ENCODE assay signal across 20 mouse cellular contexts in genomic region chr10:28128450-28128849, GRCm38 (mm10). TPM values are rescaled to one million over a fixed set of nuclear protein-coding genes. Genes with fewer than 3 reads are reported as not detected.
A peak's percentile ranks its signal among the peaks of the same experiment; 100 is the strongest.
DNase-seq lines count a peak whose midpoint lies in the region; ATAC-seq and TF ChIP-seq lines count a peak whose summit lies in the region.
"Had no signal": no experiment of that assay in that cellular context is flagged by ENCODE, and none has a peak within 500 bp of the region (broad histone marks: within the 10 kb centered on the region; RNA-seq: fewer than 3 reads in every experiment).

No protein-coding gene starts in this region.

- H3K27me3 ChIP-seq in forebrain, postnatal 0 days (ENCODE audit: insufficient read depth, low read length) = no peaks in the 10 kb centered on the region
- no peaks in the 10 kb centered on the region for H3K27me3 ChIP-seq in forebrain, embryonic 13.5 days
- H3K27me3 ChIP-seq in heart, embryonic 15.5 days = no peaks in the 10 kb centered on the region
- H3K27me3 ChIP-seq in midbrain, postnatal 0 days (ENCODE audit: insufficient read depth, low read length) = no peaks in the 10 kb centered on the region
- no peaks in the 10 kb centered on the region for H3K27me3 ChIP-seq in midbrain, embryonic 16.5 days (ENCODE audit: control insufficient read depth, insufficient read depth, low read depth, low read length)
- H3K27me3 ChIP-seq: midbrain, embryonic 15.5 days; Patski had no signal

- H3K36me3 ChIP-seq in forebrain, postnatal 0 days (ENCODE audit: insufficient read depth) = no peaks in the 10 kb centered on the region
- no peaks in the 10 kb centered on the region for H3K36me3 ChIP-seq in forebrain, embryonic 13.5 days (ENCODE audit: poor library complexity, severe bottlenecking)
- H3K36me3 ChIP-seq in heart, embryonic 15.5 days = no peaks in the 10 kb centered on the region
- H3K36me3 ChIP-seq in midbrain, postnatal 0 days (ENCODE audit: insufficient read depth, low read length) = no peaks in the 10 kb centered on the region
- no peaks in the 10 kb centered on the region for H3K36me3 ChIP-seq in midbrain, embryonic 16.5 days (ENCODE audit: control insufficient read depth, insufficient read depth, low read length)
- H3K36me3 ChIP-seq: hindbrain, embryonic 10.5 days; limb, embryonic 10.5 days; midbrain, embryonic 15.5 days had no signal

- intact Hi-C loops in gastrocnemius, postnatal 14 days (cut with DNase I; ENCODE audit: low total_unique reads) = no loop called here

- H3K9me3 ChIP-seq in forebrain, postnatal 0 days (ENCODE audit: low read length) = no peaks in the 10 kb centered on the region
- H3K9me3 ChIP-seq in forebrain, embryonic 13.5 days (replicated peaks) = no peaks in the 10 kb centered on the region
- no peaks in the 10 kb centered on the region for H3K9me3 ChIP-seq in heart, embryonic 15.5 days (replicated peaks)
- H3K9me3 ChIP-seq in midbrain, postnatal 0 days (ENCODE audit: low read length) = no peaks in the 10 kb centered on the region
- H3K9me3 ChIP-seq in midbrain, embryonic 16.5 days (replicated peaks; ENCODE audit: control insufficient read depth, low read length, poor library complexity, severe bottlenecking) = no peaks in the 10 kb centered on the region
- H3K9me3 ChIP-seq: hindbrain, embryonic 10.5 days; limb, embryonic 10.5 days; midbrain, embryonic 15.5 days had no signal

- WGBS in forebrain, postnatal 0 days = 58% methylated on average over 4 of the region's 4 CpGs
- 80% methylated on average over 4 of the region's 4 CpGs for WGBS in forebrain, embryonic 13.5 days
- 29% methylated on average over 4 of the region's 4 CpGs for WGBS in heart, embryonic 15.5 days
- WGBS in midbrain, postnatal 0 days = 77% methylated on average over 4 of the region's 4 CpGs
- WGBS in midbrain, embryonic 16.5 days = 67% methylated on average over 4 of the region's 4 CpGs

- peak overlapping the region; percentile 42; the same call in 1 of the 2 replicates for H3K27ac ChIP-seq in forebrain, postnatal 0 days (ENCODE audit: low read depth, low read length)
- no peak overlapping the region for H3K27ac ChIP-seq in forebrain, embryonic 13.5 days
- peak overlapping the region; percentile 34 for H3K27ac ChIP-seq in heart, embryonic 15.5 days
- H3K27ac ChIP-seq in midbrain, postnatal 0 days (ENCODE audit: low read depth, low read length) = no peak overlapping the region
- no peak overlapping the region for H3K27ac ChIP-seq in midbrain, embryonic 16.5 days (ENCODE audit: low read length)
- H3K27ac ChIP-seq: hindbrain, embryonic 10.5 days; limb, embryonic 10.5 days; midbrain, embryonic 15.5 days had no signal

- no peak overlapping the region for H3K4me3 ChIP-seq in forebrain, postnatal 0 days (ENCODE audit: low read depth, low read length)
- no peak overlapping the region for H3K4me3 ChIP-seq in forebrain, embryonic 13.5 days
- H3K4me3 ChIP-seq in heart, embryonic 15.5 days = no peak overlapping the region
- H3K4me3 ChIP-seq in midbrain, postnatal 0 days (ENCODE audit: low read depth, low read length) = no peak overlapping the region
- H3K4me3 ChIP-seq in midbrain, embryonic 16.5 days (ENCODE audit: low read depth, low read length) = no peak overlapping the region
- H3K4me3 ChIP-seq: hindbrain, embryonic 10.5 days; limb, embryonic 10.5 days; midbrain, embryonic 15.5 days had no signal

- no peak for DNase-seq in forebrain, postnatal 0 days
- DNase-seq in heart, postnatal 4 days = no peak
- peak; percentile 9 for DNase-seq in midbrain, postnatal 0 days (ENCODE audit: low spot score)
- no peak for DNase-seq in gastrocnemius, postnatal 14 days
- DNase-seq: adrenal gland, postnatal 14 days; B cell, adult 2 months; cerebellum, adult 8-10 months; gastrocnemius, postnatal 10 days; lung, adult 2 months; thymus, adult 18-20 months had no signal

- TF ChIP-seq CTCF in forebrain, postnatal 0 days (IDR thresholded peaks at IDR 0.05; ENCODE audit: low read depth) = no peak
- no peak for TF ChIP-seq CTCF in midbrain, postnatal 0 days (IDR thresholded peaks at IDR 0.05)

- H3K9ac ChIP-seq in forebrain, postnatal 0 days = no peak overlapping the region
- no peak overlapping the region for H3K9ac ChIP-seq in forebrain, embryonic 13.5 days
- no peak overlapping the region for H3K9ac ChIP-seq in heart, embryonic 15.5 days
- H3K9ac ChIP-seq in midbrain, postnatal 0 days (replicated peaks; ENCODE audit: low read length, poor library complexity, severe bottlenecking) = no peak overlapping the region
- no peak overlapping the region for H3K9ac ChIP-seq in midbrain, embryonic 16.5 days (ENCODE audit: low read depth, low read length)
- H3K9ac ChIP-seq: midbrain, embryonic 15.5 days had no signal

- ATAC-seq in forebrain, postnatal 0 days = peak; percentile 46
- ATAC-seq in forebrain, embryonic 13.5 days = no peak
- ATAC-seq in heart, embryonic 15.5 days (replicated peaks; ENCODE audit: insufficient number of reproducible peaks, insufficient read depth, low FRiP score, low read depth) = peak; percentile 69
- no peak for ATAC-seq in midbrain, postnatal 0 days (ENCODE audit: low FRiP score)
- ATAC-seq in midbrain, embryonic 16.5 days = no peak
- ATAC-seq: activated CD4-positive, CD25-positive, alpha-beta regulatory T cell, adult 4 months; inflammation-experienced regulatory T-cells, adult 6 months; midbrain, embryonic 15.5 days; Patski had no signal

- H3K4me2 ChIP-seq in forebrain, postnatal 0 days (ENCODE audit: low read depth) = no peak overlapping the region
- no peak overlapping the region for H3K4me2 ChIP-seq in forebrain, embryonic 13.5 days
- H3K4me2 ChIP-seq in heart, embryonic 15.5 days = no peak overlapping the region
- H3K4me2 ChIP-seq in midbrain, postnatal 0 days (ENCODE audit: low read depth, low read length, poor library complexity, severe bottlenecking) = no peak overlapping the region
- no peak overlapping the region for H3K4me2 ChIP-seq in midbrain, embryonic 16.5 days (ENCODE audit: low read length)
- H3K4me2 ChIP-seq: liver, embryonic 11.5 days; midbrain, embryonic 15.5 days had no signal

- no peaks in the 10 kb centered on the region for H3K4me1 ChIP-seq in forebrain, postnatal 0 days (ENCODE audit: insufficient read depth)
- no peaks in the 10 kb centered on the region for H3K4me1 ChIP-seq in forebrain, embryonic 13.5 days
- peaks cover 29% of the 10 kb centered on the region for H3K4me1 ChIP-seq in heart, embryonic 15.5 days (replicated peaks)
- no peaks in the 10 kb centered on the region for H3K4me1 ChIP-seq in midbrain, postnatal 0 days (ENCODE audit: insufficient read depth, low read length)
- H3K4me1 ChIP-seq in midbrain, embryonic 16.5 days (ENCODE audit: control insufficient read depth, insufficient read depth, low read length) = no peaks in the 10 kb centered on the region
- H3K4me1 ChIP-seq: hindbrain, embryonic 10.5 days; midbrain, embryonic 15.5 days had no signal

RNA-seq across cellular contexts. Expression of gene Ptprk, which starts 53.8 kb away (rescaled TPM):
- 66.8 and 96.9 TPM in 2 replicates for total RNA-seq in forebrain, postnatal 0 days (2014; rRNA removed)
- 27.1 and 43.0 TPM in 2 replicates for polyA plus RNA-seq in forebrain, postnatal 0 days (2015; fragmentation: Nextera tagmentation; extraction: Ambion mirVana)
- 19.2 and 20.0 TPM in 2 replicates for polyA plus RNA-seq in forebrain, embryonic 13.5 days (2015; fragmentation: Nextera tagmentation; extraction: Ambion mirVana)
- 36.7 and 37.3 TPM in 2 replicates for polyA plus RNA-seq in heart, embryonic 15.5 days (2015; fragmentation: Nextera tagmentation; extraction: Ambion mirVana)
- total RNA-seq in heart, postnatal 4 days (2021) = 10 to 100 TPM; 63.1 to 64.8 TPM
- total RNA-seq in midbrain, postnatal 0 days (2014; rRNA removed) = 43.4 and 51.6 TPM in 2 replicates
- 20.3 and 25.4 TPM in 2 replicates for polyA plus RNA-seq in midbrain, postnatal 0 days (2015; fragmentation: Nextera tagmentation; extraction: Ambion mirVana)
- 31.4 and 33.8 TPM in 2 replicates for polyA plus RNA-seq in midbrain, embryonic 16.5 days (2015; fragmentation: Nextera tagmentation; extraction: Ambion mirVana)
- 1 to 10 TPM; 7.4 to 7.6 TPM for total RNA-seq in gastrocnemius, postnatal 14 days (2021)

Comparison
In these comparisons a context has a peak if more than half of its experiments do, and no peak if none do; other contexts are left out.
1. ATAC-seq: peak in forebrain, postnatal 0 days (single experiment) and heart, embryonic 15.5 days (single experiment); none in forebrain, embryonic 13.5 days (single experiment), midbrain, postnatal 0 days (single experiment) and midbrain, embryonic 16.5 days (single experiment).
2. H3K27ac ChIP-seq: peak in forebrain, postnatal 0 days (single experiment) and heart, embryonic 15.5 days (single experiment); none in forebrain, embryonic 13.5 days (single experiment), midbrain, postnatal 0 days (single experiment) and midbrain, embryonic 16.5 days (single experiment).